13 mouse cellular contexts compared by ENCODE assay signal in genomic region chr15:12341401-12341758, GRCm38 (mm10). TPM values are rescaled to one million over a fixed set of nuclear protein-coding genes. Genes with fewer than 3 reads are reported as not detected.
A peak's percentile ranks its signal among the peaks of the same experiment; 100 is the strongest.
DNase-seq lines count a peak whose midpoint lies in the region; ATAC-seq and TF ChIP-seq lines count a peak whose summit lies in the region.
"Had no signal": no experiment of that assay in that cellular context is flagged by ENCODE, and none has a peak within 500 bp of the region (broad histone marks: within the 10 kb centered on the region; RNA-seq: fewer than 3 reads in every experiment).

No protein-coding gene starts in this region.

- peaks cover 2% of the 10 kb centered on the region; the same call in 1 of the 2 replicates for H3K36me3 ChIP-seq in forebrain, embryonic 16.5 days (ENCODE audit: control insufficient read depth, insufficient read depth)
- peaks cover 12% of the 10 kb centered on the region for H3K36me3 ChIP-seq in liver, embryonic 16.5 days (ENCODE audit: control insufficient read depth, insufficient read depth)

- H3K9ac ChIP-seq in forebrain, embryonic 16.5 days (replicated peaks; ENCODE audit: low read depth, low read length): no peak overlapping the region
- peak overlapping the region; percentile 59 for H3K9ac ChIP-seq in liver, embryonic 16.5 days (ENCODE audit: low read depth, low read length)
- H3K9ac ChIP-seq: kidney, embryonic 15.5 days; neural tube, embryonic 12.5 days had no signal

- intact Hi-C loops in heart, postnatal 36 days (cut with DNase I): no loop called here

- no peak for TF ChIP-seq CTCF in brain, embryonic 14.5 days (IDR thresholded peaks at IDR 0.05; ENCODE audit: borderline replicate concordance, extremely low read depth, insufficient read depth, insufficient read length)

- 7% methylated on average over 4 of the region's 4 CpGs for WGBS in forebrain, embryonic 16.5 days
- WGBS in liver, embryonic 16.5 days (ENCODE audit: insufficient replicate concordance): 36% methylated on average over 4 of the region's 4 CpGs

- no peak overlapping the region for H3K4me3 ChIP-seq in forebrain, embryonic 16.5 days (replicated peaks; ENCODE audit: low read length)
- H3K4me3 ChIP-seq in liver, embryonic 16.5 days (ENCODE audit: low read depth, low read length): peak overlapping the region; percentile 25; the same call in 1 of the 2 replicates
- H3K4me3 ChIP-seq: kidney, embryonic 15.5 days; neural tube, embryonic 12.5 days had no signal

- no peak for TF ChIP-seq POLR2A in brain, embryonic 14.5 days (IDR thresholded peaks at IDR 0.05; ENCODE audit: borderline replicate concordance, extremely low read depth, insufficient read depth, insufficient read length, poor library complexity, severe bottlenecking)

- H3K9me3 ChIP-seq in forebrain, embryonic 16.5 days (ENCODE audit: control insufficient read depth, low read length): no peaks in the 10 kb centered on the region
- no peaks in the 10 kb centered on the region for H3K9me3 ChIP-seq in liver, embryonic 16.5 days (replicated peaks; ENCODE audit: control insufficient read depth, low read length)
- H3K9me3 ChIP-seq: kidney, embryonic 15.5 days; neural tube, embryonic 12.5 days had no signal

- no peak overlapping the region for H3K27ac ChIP-seq in forebrain, embryonic 16.5 days (ENCODE audit: low read length)
- peak overlapping the region; percentile 80 for H3K27ac ChIP-seq in liver, embryonic 16.5 days (ENCODE audit: low read length)
- H3K27ac ChIP-seq: kidney, embryonic 15.5 days; neural tube, embryonic 12.5 days had no signal

- no peaks in the 10 kb centered on the region for H3K27me3 ChIP-seq in forebrain, embryonic 16.5 days (replicated peaks; ENCODE audit: control insufficient read depth, insufficient read depth, low read length)
- no peaks in the 10 kb centered on the region for H3K27me3 ChIP-seq in liver, embryonic 16.5 days (ENCODE audit: control insufficient read depth, insufficient read depth, low read depth, low read length)
- H3K27me3 ChIP-seq: kidney, embryonic 15.5 days; neural tube, embryonic 12.5 days had no signal

- DNase-seq in heart, adult 11 months: peak; percentile 71
- no peak for DNase-seq in heart, postnatal 36 days
- peak; percentile 55 for DNase-seq in brain, embryonic 14.5 days (ENCODE audit: low read depth)
- no peak for DNase-seq in cerebellum, postnatal 10 days
- DNase-seq in spleen, adult 18-20 months: no peak
- DNase-seq in thymus, postnatal 0 days (ENCODE audit: low spot score): no peak
- DNase-seq: cerebellum, adult 8-10 months; gastrocnemius, postnatal 25 days had no signal

- no peak overlapping the region for H3K4me2 ChIP-seq in forebrain, embryonic 16.5 days (ENCODE audit: low read length)
- peak overlapping the region; percentile 66 for H3K4me2 ChIP-seq in liver, embryonic 16.5 days (ENCODE audit: low read depth, low read length)
- H3K4me2 ChIP-seq: kidney, embryonic 15.5 days; neural tube, embryonic 12.5 days had no signal

- peak; percentile 78 for ATAC-seq in forebrain, embryonic 16.5 days
- ATAC-seq in liver, embryonic 16.5 days (ENCODE audit: low read depth): peak; percentile 67

- H3K4me1 ChIP-seq in forebrain, embryonic 16.5 days (replicated peaks; ENCODE audit: control insufficient read depth, insufficient read depth, low read length): peaks cover 3% of the 10 kb centered on the region; the same call in 1 of the 2 replicates
- peaks cover 33% of the 10 kb centered on the region for H3K4me1 ChIP-seq in liver, embryonic 16.5 days (ENCODE audit: control insufficient read depth, low read depth, low read length)

RNA-seq across cellular contexts. Expression of gene 1810049J17Rik, which starts 19.7 kb away (rescaled TPM):
- total RNA-seq in heart, postnatal 36 days (2021): 1 to 10 TPM in 1 of 2 experiments, under 1 TPM in 1; 0.65 to 1.2 TPM
- polyA plus RNA-seq in brain, embryonic 14.5 days (2012; rRNA removed): 0.29 TPM in 1 of 2 replicates, not detected in the other
- polyA plus RNA-seq in forebrain, embryonic 16.5 days (2015; fragmentation: Nextera tagmentation; extraction: Ambion mirVana): not detected in 2 replicates
- 1.1 and 1.4 TPM in 2 replicates for polyA plus RNA-seq in liver, embryonic 16.5 days (2015; fragmentation: Nextera tagmentation; extraction: Ambion mirVana)
- polyA plus RNA-seq in thymus, postnatal 0 days (2015; fragmentation: Nextera tagmentation; extraction: Ambion mirVana): 1.6 and 2.0 TPM in 2 replicates
- polyA plus RNA-seq: kidney, embryonic 15.5 days; spleen, adult 2 months had no signal

RNA-seq across cellular contexts. Expression of gene Golph3, which starts 20.1 kb away (rescaled TPM):
- 10 to 100 TPM; 81.7 to 83.7 TPM for total RNA-seq in heart, postnatal 36 days (2021)
- polyA plus RNA-seq in brain, embryonic 14.5 days (2012; rRNA removed): 82.7 and 84.0 TPM in 2 replicates
- 56.7 and 70.2 TPM in 2 replicates for polyA plus RNA-seq in forebrain, embryonic 16.5 days (2015; fragmentation: Nextera tagmentation; extraction: Ambion mirVana)
- polyA plus RNA-seq in liver, embryonic 16.5 days (2015; fragmentation: Nextera tagmentation; extraction: Ambion mirVana): 38.1 and 41.1 TPM in 2 replicates
- polyA plus RNA-seq in thymus, postnatal 0 days (2015; fragmentation: Nextera tagmentation; extraction: Ambion mirVana): 78.6 and 84.1 TPM in 2 replicates

Comparison
In these comparisons a context has a peak if more than half of its experiments do, and no peak if none do; other contexts are left out.
1. DNase-seq: peak in heart, adult 11 months (single experiment) and brain, embryonic 14.5 days (single experiment); none in heart, postnatal 36 days (0 of 2), cerebellum, postnatal 10 days (0 of 2), spleen, adult 18-20 months (0 of 2) and thymus, postnatal 0 days (single experiment).